In genomic region chr10:119541655-119542054, GRCm38 (mm10) we compare ENCODE assay signal across 27 mouse cellular contexts.
"Had no signal": no experiment of that assay in that cellular context is flagged by ENCODE, and none has a peak within 500 bp of the region (broad histone marks: within the 10 kb centered on the region; RNA-seq: fewer than 3 reads in every experiment).

No protein-coding gene starts in this region.

- H3K36me3 ChIP-seq: embryonic facial prominence, embryonic 10.5 days; embryonic facial prominence, embryonic 12.5 days; embryonic facial prominence, embryonic 13.5 days; embryonic facial prominence, embryonic 15.5 days; forebrain, embryonic 12.5 days; forebrain, embryonic 15.5 days had no signal

- H3K27me3 ChIP-seq: embryonic facial prominence, embryonic 12.5 days; embryonic facial prominence, embryonic 13.5 days; embryonic facial prominence, embryonic 15.5 days; forebrain, embryonic 12.5 days; forebrain, embryonic 13.5 days; forebrain, embryonic 15.5 days had no signal

- H3K9ac ChIP-seq: embryonic facial prominence, embryonic 12.5 days; embryonic facial prominence, embryonic 13.5 days; embryonic facial prominence, embryonic 15.5 days; forebrain, embryonic 12.5 days; forebrain, embryonic 13.5 days; forebrain, embryonic 15.5 days; forebrain, postnatal 0 days had no signal

- H3K4me1 ChIP-seq: embryonic facial prominence, embryonic 12.5 days; embryonic facial prominence, embryonic 13.5 days; embryonic facial prominence, embryonic 15.5 days had no signal

- DNase-seq: cerebellum, adult 2 months; cerebellum, adult 8-10 months; cerebellum, adult 9-10 months; cerebellum, adult 9-11 months; cerebellum, postnatal 10 days; cerebellum, postnatal 14 days; cerebellum, postnatal 25 days; cerebellum, postnatal 36 days; embryo, embryonic 11 days; forebrain, postnatal 0 days; gastrocnemius, adult 2 months; gastrocnemius, postnatal 10 days; gastrocnemius, postnatal 14 days; gastrocnemius, postnatal 25 days; gastrocnemius, postnatal 36 days; heart, adult 18-20 months had no signal

- H3K4me3 ChIP-seq: embryonic facial prominence, embryonic 10.5 days; embryonic facial prominence, embryonic 12.5 days; embryonic facial prominence, embryonic 13.5 days; embryonic facial prominence, embryonic 15.5 days; erythroblast, embryonic 14.5 days; forebrain, embryonic 10.5 days; forebrain, embryonic 12.5 days; forebrain, embryonic 13.5 days; forebrain, embryonic 15.5 days; gastrocnemius, adult 2 months had no signal

- H3K9me3 ChIP-seq: embryonic facial prominence, embryonic 10.5 days; embryonic facial prominence, embryonic 12.5 days; embryonic facial prominence, embryonic 13.5 days; embryonic facial prominence, embryonic 15.5 days; forebrain, embryonic 13.5 days; forebrain, embryonic 15.5 days had no signal

- H3K27ac ChIP-seq: embryonic facial prominence, embryonic 10.5 days; embryonic facial prominence, embryonic 12.5 days; embryonic facial prominence, embryonic 13.5 days; embryonic facial prominence, embryonic 15.5 days; forebrain, embryonic 10.5 days; forebrain, embryonic 12.5 days; forebrain, embryonic 13.5 days; forebrain, embryonic 15.5 days; gastrocnemius, adult 2 months had no signal

- H3K4me2 ChIP-seq: embryonic facial prominence, embryonic 12.5 days; embryonic facial prominence, embryonic 13.5 days; embryonic facial prominence, embryonic 15.5 days; forebrain, embryonic 12.5 days; forebrain, embryonic 13.5 days; forebrain, embryonic 15.5 days had no signal

- ATAC-seq: forebrain, embryonic 13.5 days; forebrain, embryonic 14.5 days; forebrain, embryonic 15.5 days; forebrain, embryonic 16.5 days; forebrain, postnatal 0 days had no signal
